Mouse (Mus musculus) T-helper 2 cell (primary cell): ENCODE data around the gene Wdr25.

Experiments used
- in situ Hi-C: fragments of 300-600 bp; cut with MboI, MseI; formaldehyde crosslinking; loops from one replicate; pipeline ENCODE4 v1.15.1; 2025; ENCODE audit warnings: high pct_unique_total_duplicates

Wdr25 gene

GRCm38 (mm10) chr12:109058660-109059059, 165.2 kb downstream of the Wdr25 start:
- in situ Hi-C loops, result no loop called here

GRCm38 (mm10) chr12:109067561-109068135, 174.2 kb downstream of the Wdr25 start:
- in situ Hi-C loops, result no loop called here

- in situ Hi-C loops, result no loop called here
Measured at GRCm38 (mm10) chr12:109068167-109068653, 174.8 kb downstream of the Wdr25 start, which contains the start of gene Begain. TSS of gene Begain (minus strand) at chr12:109068217.

- in situ Hi-C loops, result no loop called here
Measured at GRCm38 (mm10) chr12:109068738-109069137, 175.3 kb downstream of the Wdr25 start.

- in situ Hi-C loops, result no loop called here
Measured at GRCm38 (mm10) chr12:109069751-109070150, 176.3 kb downstream of the Wdr25 start.

GRCm38 (mm10) chr12:109071248-109071647, 177.8 kb downstream of the Wdr25 start:
- in situ Hi-C loops, result no loop called here

- in situ Hi-C loops, result no loop called here
Measured at GRCm38 (mm10) chr12:109074106-109074505, 180.7 kb downstream of the Wdr25 start.

GRCm38 (mm10) chr12:109074777-109075285, 181.4 kb downstream of the Wdr25 start:
- in situ Hi-C loops, result no loop called here

- in situ Hi-C loops, result no loop called here
Measured at GRCm38 (mm10) chr12:109077036-109077435, 183.6 kb downstream of the Wdr25 start.
